Comparison of ENCODE assay signal across 8 mouse cellular contexts in the genomic region with DNA sequence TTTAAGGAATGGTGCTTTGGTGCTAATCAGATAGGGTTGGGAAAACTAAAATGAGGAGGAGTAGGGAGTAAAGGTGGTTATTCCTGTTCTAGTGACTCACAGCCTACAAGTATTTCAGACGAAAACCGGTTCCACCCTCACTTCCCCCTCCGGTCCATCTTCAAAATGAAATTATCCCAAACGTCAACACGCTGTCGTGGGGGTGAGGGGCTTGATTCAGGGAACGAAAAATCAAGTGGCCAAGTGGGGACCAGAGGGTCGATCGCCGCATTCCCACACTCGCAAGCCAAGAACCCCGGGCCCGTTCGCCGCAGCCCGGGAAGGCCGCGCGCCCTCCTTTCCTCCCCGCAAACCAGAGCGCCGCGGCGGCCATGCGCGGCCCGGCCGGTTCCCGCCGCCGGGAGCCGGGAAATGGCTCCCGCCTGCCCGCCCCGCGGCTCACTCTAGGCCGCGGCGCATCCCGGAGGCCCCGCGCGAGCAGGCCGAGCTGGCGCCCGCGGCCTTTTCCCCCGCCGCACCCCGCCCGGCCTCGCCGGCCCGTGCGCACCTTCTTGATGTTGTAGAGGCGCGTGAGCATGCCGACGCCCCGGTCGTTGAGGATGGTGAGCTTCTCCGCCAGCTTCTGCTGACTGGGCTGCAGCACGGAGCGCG. TPM values are rescaled to one million over a fixed set of nuclear protein-coding genes. Genes with fewer than 3 reads are reported as not detected.
A peak's percentile ranks its signal among the peaks of the same experiment; 100 is the strongest.
DNase-seq lines count a peak whose midpoint lies in the region; ATAC-seq and TF ChIP-seq lines count a peak whose summit lies in the region.

No protein-coding gene starts in this region.

- intact Hi-C loops in left cerebral cortex, postnatal 25 days (cut with DNase I) = loop anchor here (2.0 kb wide), 3 partner anchors 14 to 58 kb away; a partner anchor contains a TSS

- no peak overlapping the region for H3K27ac ChIP-seq in MEL (ENCODE audit: control insufficient read depth, low read depth, low read length)
- H3K27ac ChIP-seq in heart, embryonic 10.5 days = peak overlapping the region; percentile 100
- H3K27ac ChIP-seq in midbrain, embryonic 11.5 days (ENCODE audit: low read depth, low read length) = peak overlapping the region; percentile 93

- no peak for TF ChIP-seq POLR2A in MEL (IDR thresholded peaks at IDR 0.05; ENCODE audit: control insufficient read depth in 1 of 2, insufficient read depth in 1 of 2, low read depth in 1 of 2, low read length in 2 of 2, poor library complexity in 1 of 2)

- WGBS in heart, embryonic 10.5 days = under 1% methylated on average over 54 of the region's 65 CpGs
- WGBS in midbrain, embryonic 11.5 days = under 1% methylated on average over 46 of the region's 65 CpGs

- peak overlapping the region; percentile 54 for H3K4me2 ChIP-seq in midbrain, embryonic 11.5 days

- H3K27me3 ChIP-seq in MEL (ENCODE audit: control insufficient read depth in 1 of 2, insufficient read depth in 2 of 2, low read length in 2 of 2) = peaks cover 1 to 5% of the 10 kb centered on the region in 2 experiments; a peak in 3 of 4 replicates
- H3K27me3 ChIP-seq in heart, embryonic 10.5 days (ENCODE audit: insufficient read depth, poor library complexity, severe bottlenecking) = no peaks in the 10 kb centered on the region
- no peaks in the 10 kb centered on the region for H3K27me3 ChIP-seq in midbrain, embryonic 11.5 days (ENCODE audit: control insufficient read depth, insufficient read depth, low read length)

- H3K9ac ChIP-seq in MEL (ENCODE audit: control insufficient read depth, low read depth, low read length, poor library complexity, severe bottlenecking) = peak overlapping the region; percentile 79
- H3K9ac ChIP-seq in midbrain, embryonic 11.5 days (ENCODE audit: low read length) = peak overlapping the region; percentile 98

- DNase-seq in kidney, adult 8-10 months = peak; percentile 19 to 22
- DNase-seq in kidney, postnatal 4 days = no peak
- peak; percentile 45 for DNase-seq in MEL (ENCODE audit: low read depth, low spot score)
- DNase-seq in c-Kit-positive CD71-positive TER-119-positive erythroid progenitor cells, embryonic 14.5 days (ENCODE audit: low spot score) = peak; percentile 42
- peak; percentile 78 for DNase-seq in heart, embryonic 10.5 days (ENCODE audit: low spot score)
- DNase-seq in left cerebral cortex, postnatal 25 days (ENCODE audit: low spot score in 2 of 2) = peak; percentile 37 to 54
- DNase-seq in midbrain, embryonic 11.5 days (ENCODE audit: low spot score, missing footprints) = peak; percentile 96
- peak; percentile 5 for DNase-seq in thymus, postnatal 0 days (ENCODE audit: low spot score)

- peaks cover 0 to 3% of the 10 kb centered on the region in 2 experiments; a peak in 2 of 4 replicates for H3K36me3 ChIP-seq in MEL (ENCODE audit: control insufficient read depth in 1 of 2, insufficient read depth in 2 of 2, low read length in 2 of 2)
- no peaks in the 10 kb centered on the region for H3K36me3 ChIP-seq in heart, embryonic 10.5 days
- H3K36me3 ChIP-seq in midbrain, embryonic 11.5 days (ENCODE audit: control insufficient read depth, insufficient read depth, low read length) = no peaks in the 10 kb centered on the region

- peaks cover 1% of the 10 kb centered on the region for H3K79me2 ChIP-seq in MEL (ENCODE audit: control insufficient read depth, insufficient read depth, low read length, poor library complexity)

- no peak for TF ChIP-seq RAD21 in MEL (IDR thresholded peaks at IDR 0.05; ENCODE audit: low read depth, low read length)

- H3K4me1 ChIP-seq in MEL (ENCODE audit: control insufficient read depth in 1 of 2, insufficient read depth in 2 of 2, low read length in 2 of 2) = peaks cover 3 to 9% of the 10 kb centered on the region in 2 experiments
- peaks cover 17% of the 10 kb centered on the region; the same call in 1 of the 2 replicates for H3K4me1 ChIP-seq in heart, embryonic 10.5 days
- peaks cover 14% of the 10 kb centered on the region for H3K4me1 ChIP-seq in midbrain, embryonic 11.5 days (ENCODE audit: control insufficient read depth, insufficient read depth, low read length)

- ATAC-seq in midbrain, embryonic 11.5 days (ENCODE audit: low FRiP score) = peak; percentile 67

- H3K9me3 ChIP-seq in MEL (replicated peaks; ENCODE audit: insufficient read depth, low read length) = no peaks in the 10 kb centered on the region
- no peaks in the 10 kb centered on the region for H3K9me3 ChIP-seq in heart, embryonic 10.5 days
- no peaks in the 10 kb centered on the region for H3K9me3 ChIP-seq in midbrain, embryonic 11.5 days (ENCODE audit: control insufficient read depth, low read length)

- H3K4me3 ChIP-seq in MEL (ENCODE audit: control insufficient read depth in 1 of 2, insufficient read depth in 1 of 2, low read depth in 2 of 2, low read length in 2 of 2) = peak overlapping the region; percentile 74 to 81
- peak overlapping the region; percentile 97 for H3K4me3 ChIP-seq in heart, embryonic 10.5 days
- H3K4me3 ChIP-seq in midbrain, embryonic 11.5 days (ENCODE audit: low read depth, low read length) = peak overlapping the region; percentile 89

- no peak for TF ChIP-seq CTCF in MEL (IDR thresholded peaks at IDR 0.05 in 2 of 3, conservative IDR thresholded peaks at IDR 0.05 in 1 of 3; ENCODE audit: control insufficient read depth in 1 of 3, insufficient read depth in 1 of 3, low read depth in 2 of 3, low read length in 3 of 3, poor library complexity in 1 of 3, severe bottlenecking in 1 of 3)

- TF ChIP-seq EP300 in MEL (IDR thresholded peaks at IDR 0.05; ENCODE audit: low read depth in 1 of 2, low read length in 2 of 2) = no peak

TF ChIP-seq in MEL, 35 proteins besides CTCF, POLR2A, EP300 and RAD21:
- no peak for TF ChIP-seq ZNF384 (IDR thresholded peaks at IDR 0.05; ENCODE audit: low read depth, low read length)
- peak; percentile 72; the same call in 1 of the 2 replicates for TF ChIP-seq UBTF (IDR thresholded peaks at IDR 0.05; ENCODE audit: borderline replicate concordance, insufficient read depth, low read depth, low read length)
- no peak for TF ChIP-seq MAFK (IDR thresholded peaks at IDR 0.05; ENCODE audit: borderline replicate concordance, low read depth, low read length)
- 0 out of 2 replicates have a peak, but pooled peaks have one; percentile 18 for TF ChIP-seq HCFC1 (IDR thresholded peaks at IDR 0.05; ENCODE audit: low read depth, low read length)
- TF ChIP-seq TAL1 (IDR thresholded peaks at IDR 0.05; ENCODE audit: low read length) = no peak

RNA-seq across cellular contexts. Expression of a gene that starts 0.7 kb away (rescaled TPM):
- total RNA-seq in MEL (2012; rRNA removed) = 5.9 and 6.3 TPM in 2 replicates
- polyA plus RNA-seq in MEL (2012; ENCODE audit: insufficient read depth in 1 of 2, insufficient read length in 2 of 2, low read depth in 1 of 2, low replicate concordance in 2 of 2, missing spikeins in 1 of 2) = 1 to 10 TPM in 1 of 2 experiments, not detected in 1; 7.1 TPM
- 71.7 and 72.4 TPM in 2 replicates for polyA plus RNA-seq in heart, embryonic 10.5 days (2016; fragmentation: Nextera tagmentation; extraction: Ambion mirVana)
- total RNA-seq in left cerebral cortex, postnatal 25 days (2021) = 100 to 1,000 TPM; 415 to 417 TPM
- 65.4 and 71.1 TPM in 2 replicates for polyA plus RNA-seq in midbrain, embryonic 11.5 days (2014; fragmentation: Nextera tagmentation; extraction: Ambion mirVana)
- polyA plus RNA-seq in thymus, postnatal 0 days (2015; fragmentation: Nextera tagmentation; extraction: Ambion mirVana) = 15.0 and 16.7 TPM in 2 replicates

RNA-seq across cellular contexts. Expression of a gene that starts 36.4 kb away (rescaled TPM):
- total RNA-seq in MEL (2012; rRNA removed) = 14.8 and 14.9 TPM in 2 replicates
- polyA plus RNA-seq in MEL (2012; ENCODE audit: insufficient read depth in 1 of 2, insufficient read length in 2 of 2, low read depth in 1 of 2, low replicate concordance in 2 of 2, missing spikeins in 1 of 2) = 10 to 100 TPM in 1 of 2 experiments, not detected in 1; 16.1 TPM
- polyA plus RNA-seq in heart, embryonic 10.5 days (2016; fragmentation: Nextera tagmentation; extraction: Ambion mirVana) = 13.5 and 14.5 TPM in 2 replicates
- 10 to 100 TPM; 22.7 to 27.1 TPM for total RNA-seq in left cerebral cortex, postnatal 25 days (2021)
- 17.8 and 20.2 TPM in 2 replicates for polyA plus RNA-seq in midbrain, embryonic 11.5 days (2014; fragmentation: Nextera tagmentation; extraction: Ambion mirVana)
- 16.7 and 21.2 TPM in 2 replicates for polyA plus RNA-seq in thymus, postnatal 0 days (2015; fragmentation: Nextera tagmentation; extraction: Ambion mirVana)

RNA-seq across cellular contexts. Expression of a gene that starts 36.6 kb away (rescaled TPM):
- 49.6 and 51.5 TPM in 2 replicates for total RNA-seq in MEL (2012; rRNA removed)
- 10 to 100 TPM in 1 of 2 experiments, not detected in 1; 36.1 TPM for polyA plus RNA-seq in MEL (2012; ENCODE audit: insufficient read depth in 1 of 2, insufficient read length in 2 of 2, low read depth in 1 of 2, low replicate concordance in 2 of 2, missing spikeins in 1 of 2)
- 33.7 and 44.5 TPM in 2 replicates for polyA plus RNA-seq in heart, embryonic 10.5 days (2016; fragmentation: Nextera tagmentation; extraction: Ambion mirVana)
- total RNA-seq in left cerebral cortex, postnatal 25 days (2021) = 10 to 100 TPM; 16.2 to 16.4 TPM
- polyA plus RNA-seq in midbrain, embryonic 11.5 days (2014; fragmentation: Nextera tagmentation; extraction: Ambion mirVana) = 71.2 and 71.7 TPM in 2 replicates
- polyA plus RNA-seq in thymus, postnatal 0 days (2015; fragmentation: Nextera tagmentation; extraction: Ambion mirVana) = 42.7 and 45.2 TPM in 2 replicates

Comparison
In these comparisons a context has a peak if more than half of its experiments do, and no peak if none do; other contexts are left out.
1. DNase-seq: peak in kidney, adult 8-10 months (2 of 2), MEL (single experiment), c-Kit-positive CD71-positive TER-119-positive erythroid progenitor cells, embryonic 14.5 days (single experiment), heart, embryonic 10.5 days (single experiment), left cerebral cortex, postnatal 25 days (2 of 2), midbrain, embryonic 11.5 days (single experiment) and thymus, postnatal 0 days (single experiment); none in kidney, postnatal 4 days (0 of 2).
2. Peak in every context shown above with its lines, with median percentiles within 50 percentile points of each other: H3K4me3 ChIP-seq.